Mouse (Mus musculus) liver, adult 2 months (tissue): ENCODE results near the gene Hmgcr. TPM values are rescaled to one million over a fixed set of nuclear protein-coding genes. Genes with fewer than 3 reads are reported as not detected.

Source experiments
- DNase-seq: peaks from one replicate; pipeline ENCODE4 v3.0.0-alpha.2; 2011; ENCODE audit warnings: low read depth, low spot score; ENCODE audit errors: extremely low read depth
- H3K27ac ChIP-seq: fragments of 200-500 bp; replicated peaks from 2 replicates; pipeline ENCODE4 v1.5.1; 2012; ENCODE audit warnings: low read depth, mild to moderate bottlenecking, control low read depth, inconsistent platforms, low read length; ENCODE audit not compliant: insufficient read depth
- H3K27me3 ChIP-seq: fragments of 200-500 bp; 2 replicates; pipeline ENCODE4 v1.6.1; 2012; ENCODE audit warnings: mild to moderate bottlenecking, moderate library complexity, low read length, inconsistent platforms; ENCODE audit not compliant: control insufficient read depth, insufficient read depth
- H3K36me3 ChIP-seq: fragments of 200-500 bp; 2 replicates; pipeline ENCODE4 v1.6.1; 2012; ENCODE audit warnings: low read length, inconsistent platforms; ENCODE audit not compliant: control insufficient read depth, insufficient read depth
- H3K4me1 ChIP-seq: fragments of 200-500 bp; 2 replicates; pipeline ENCODE4 v1.6.1; 2011; ENCODE audit warnings: low read length; ENCODE audit not compliant: control insufficient read depth, insufficient read depth
- H3K4me3 ChIP-seq: fragments of 200-500 bp; 2 replicates; pipeline ENCODE4 v1.5.1; 2011; ENCODE audit warnings: low read depth, mild to moderate bottlenecking, control low read depth, low read length, moderate library complexity; ENCODE audit not compliant: insufficient read depth
- H3K79me2 ChIP-seq: fragments of 200-500 bp; 2 replicates; pipeline ENCODE4 v1.6.1; 2012; ENCODE audit warnings: inconsistent platforms, mild to moderate bottlenecking, low read length, moderate library complexity; ENCODE audit not compliant: control insufficient read depth, insufficient read depth
- H3K9ac ChIP-seq: fragments of 200-500 bp; 2 replicates; pipeline ENCODE4 v1.6.1; 2012; ENCODE audit warnings: low read depth, mild to moderate bottlenecking, control low read depth, inconsistent platforms, low read length
- CTCF ChIP-seq: fragments of 200-500 bp; IDR thresholded peaks from 2 replicates; pipeline ENCODE4 v1.5.1; 2011; ENCODE audit warnings: low read depth, low read length, control low read depth
- POLR2A ChIP-seq: fragments of 200-500 bp; IDR thresholded peaks from 2 replicates; pipeline ENCODE4 v1.6.1; 2011; ENCODE audit warnings: low read length, control low read depth; ENCODE audit not compliant: insufficient read depth; ENCODE audit errors: extremely low read depth
- WGBS: fragments of 180-500 bp; shearing (Covaris S2); methylation state at CpG from one replicate; pipeline ENCODE4 v1.1.7; 2018; 5-methylcytosine and 5-hydroxymethylcytosine counted together
- polyA plus RNA-seq: library from polyadenylated mRNA; depleted of rRNA; stranded (reverse); fragments of >200 nt; gene quantifications from 2 replicates; pipeline ENCODE4 v1.2.3, GENCODE M21; 2012; rRNA removed
- total RNA-seq: library from RNA; depleted of rRNA; stranded (reverse); fragments of >200 nt; gene quantifications from 2 replicates; pipeline ENCODE4 v1.2.3, GENCODE M21; 2014; rRNA removed

Gene Hmgcr
- total RNA-seq, result 126 and 178 TPM in 2 replicates
- 21.4 and 23.5 TPM in 2 replicates for polyA plus RNA-seq

DNA sequence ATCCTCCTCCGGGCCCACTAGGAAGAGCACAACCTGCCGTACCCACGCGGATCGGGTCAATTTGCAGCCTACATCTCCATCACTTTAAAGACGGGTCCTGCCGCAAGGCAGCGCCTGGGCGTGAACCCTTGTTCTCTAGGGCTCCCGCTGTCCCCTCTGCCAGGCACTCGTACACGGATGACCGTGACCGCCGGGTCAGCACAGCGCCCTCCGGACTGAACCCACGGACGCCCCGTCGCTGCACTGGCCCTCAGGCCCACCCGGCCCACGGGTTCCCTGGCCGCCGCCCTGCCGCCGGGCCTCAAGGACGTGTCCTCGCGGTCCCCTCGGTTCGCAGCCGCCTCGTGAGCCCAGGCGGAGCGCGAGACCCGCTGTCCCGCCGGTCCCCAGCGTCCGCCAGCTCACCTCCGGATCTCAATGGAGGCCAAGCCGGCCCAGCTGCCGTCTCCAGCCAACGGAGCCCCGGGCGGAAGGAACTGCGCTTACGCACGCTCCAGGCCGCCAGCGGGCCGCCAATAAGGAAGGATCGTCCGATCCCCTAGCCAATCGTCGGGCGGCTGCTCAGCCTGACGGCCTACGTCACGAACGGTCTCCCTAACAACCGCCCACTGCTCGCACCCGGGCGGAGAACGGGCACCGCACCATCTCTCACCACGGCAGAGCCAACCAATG is at the start of gene Hmgcr:
Gene Hmgcr (minus strand): TSS at position 531 of the 672 bp plus-strand sequence.
- WGBS, result under 1% methylated on average over 70 of the region's 70 CpGs
- Histone ChIP-seq H3K9ac (peak within 1 kb of the TSS; percentile 99), H3K4me3 (peak within 1 kb of the TSS; percentile 74), H3K79me2 (peaks cover 16% of the 10 kb centered on the region; the same call in 1 of the 2 replicates), H3K4me1 (peaks cover 21% of the 10 kb centered on the region), H3K27me3 (no peaks in the 10 kb centered on the region), H3K27ac (peak within 1 kb of the TSS; percentile 95), H3K36me3 (peaks cover 14% of the 10 kb centered on the region)
- peak; percentile 90 for DNase-seq
- TF ChIP-seq POLR2A, result peak; percentile 97
- 0 out of 2 replicates have a peak, but pooled peaks have one; percentile 2 for TF ChIP-seq CTCF

DNA sequence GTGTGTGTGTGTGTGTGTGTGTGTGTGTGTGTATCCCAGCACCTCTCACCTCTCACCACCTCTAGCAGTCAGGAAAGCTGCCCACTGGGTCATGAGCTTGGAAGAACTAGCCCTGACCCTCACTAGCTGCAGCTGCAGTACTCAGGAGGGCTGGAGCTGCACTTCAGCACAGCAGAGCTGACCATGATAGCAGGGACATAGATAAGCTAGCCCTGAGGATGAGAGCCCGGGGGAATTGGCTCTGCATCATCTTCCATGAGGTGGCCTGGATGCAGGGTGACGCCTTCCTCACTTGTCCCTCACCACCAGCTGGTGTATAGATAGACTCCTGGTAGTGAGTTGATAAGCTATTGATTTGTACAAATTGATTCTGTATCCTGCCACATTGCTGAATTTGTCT is 49.3 kb upstream of the Hmgcr start:
- WGBS, result 75% methylated on average over 2 of the region's 2 CpGs
- Histone ChIP-seq H3K4me3 (no peak overlapping the region), H3K36me3 (no peaks in the 10 kb centered on the region), H3K79me2 (no peaks in the 10 kb centered on the region), H3K27me3 (no peaks in the 10 kb centered on the region), H3K27ac (no peak overlapping the region), H3K4me1 (peaks cover 4% of the 10 kb centered on the region), H3K9ac (no peak overlapping the region)
- DNase-seq, result no peak
- no peak for TF ChIP-seq CTCF
- TF ChIP-seq POLR2A, result no peak

DNA sequence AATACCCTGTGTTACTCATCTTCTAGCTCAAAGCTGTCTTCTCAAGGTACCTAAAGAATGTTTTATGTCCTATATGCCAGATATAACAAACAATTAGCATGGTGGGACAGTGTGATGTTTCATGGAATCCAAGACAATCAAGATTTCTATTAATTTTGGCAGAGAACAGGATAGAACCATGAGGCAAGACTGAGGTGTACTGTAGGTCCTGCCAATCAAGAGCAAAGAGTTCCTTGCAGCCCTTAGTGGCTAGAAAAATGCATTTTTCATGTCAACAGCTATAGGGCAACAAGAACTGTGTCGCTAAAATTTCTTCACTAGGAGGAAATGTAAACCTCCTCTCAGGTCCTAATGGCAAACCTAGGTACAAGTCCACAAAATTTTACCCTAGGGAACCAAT is 47.1 kb upstream of the Hmgcr start:
- Histone ChIP-seq H3K27ac (no peak overlapping the region), H3K36me3 (no peaks in the 10 kb centered on the region), H3K27me3 (no peaks in the 10 kb centered on the region), H3K4me1 (peaks cover 4% of the 10 kb centered on the region), H3K4me3 (no peak overlapping the region), H3K79me2 (no peaks in the 10 kb centered on the region), H3K9ac (no peak overlapping the region)
- no peak for DNase-seq
- WGBS, result 52% methylated on average over 1 of the region's 1 CpGs
- TF ChIP-seq POLR2A (no peak), CTCF (no peak)

DNA sequence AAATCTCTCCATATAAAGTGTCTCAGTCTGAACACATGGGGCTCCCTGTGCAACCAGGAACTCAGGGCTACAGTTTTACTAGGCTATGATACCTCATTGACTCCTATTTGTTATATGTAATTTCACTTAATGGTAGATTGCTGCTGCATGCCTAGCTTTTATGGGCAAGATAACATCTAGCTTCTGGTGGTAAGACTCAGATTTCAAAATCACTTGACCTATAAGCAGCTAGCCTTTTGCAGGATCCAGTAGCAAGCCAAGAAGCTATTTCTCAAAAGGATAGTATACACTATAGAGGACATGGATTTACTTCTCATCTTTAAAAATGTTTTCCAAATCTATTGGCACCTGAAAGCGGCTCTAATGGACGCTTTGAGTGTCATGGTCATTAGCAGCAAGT is 45.6 kb upstream of the Hmgcr start:
- no peaks in the 10 kb centered on the region for H3K27me3 ChIP-seq
- H3K36me3 ChIP-seq, result no peaks in the 10 kb centered on the region
- WGBS, result 96% methylated on average over 2 of the region's 2 CpGs
- peaks cover 4% of the 10 kb centered on the region for H3K4me1 ChIP-seq
- H3K79me2 ChIP-seq, result no peaks in the 10 kb centered on the region
- H3K27ac ChIP-seq, result no peak overlapping the region
- no peak overlapping the region for H3K4me3 ChIP-seq
- TF ChIP-seq CTCF (no peak), POLR2A (no peak)
- no peak for DNase-seq
- H3K9ac ChIP-seq, result no peak overlapping the region

DNA sequence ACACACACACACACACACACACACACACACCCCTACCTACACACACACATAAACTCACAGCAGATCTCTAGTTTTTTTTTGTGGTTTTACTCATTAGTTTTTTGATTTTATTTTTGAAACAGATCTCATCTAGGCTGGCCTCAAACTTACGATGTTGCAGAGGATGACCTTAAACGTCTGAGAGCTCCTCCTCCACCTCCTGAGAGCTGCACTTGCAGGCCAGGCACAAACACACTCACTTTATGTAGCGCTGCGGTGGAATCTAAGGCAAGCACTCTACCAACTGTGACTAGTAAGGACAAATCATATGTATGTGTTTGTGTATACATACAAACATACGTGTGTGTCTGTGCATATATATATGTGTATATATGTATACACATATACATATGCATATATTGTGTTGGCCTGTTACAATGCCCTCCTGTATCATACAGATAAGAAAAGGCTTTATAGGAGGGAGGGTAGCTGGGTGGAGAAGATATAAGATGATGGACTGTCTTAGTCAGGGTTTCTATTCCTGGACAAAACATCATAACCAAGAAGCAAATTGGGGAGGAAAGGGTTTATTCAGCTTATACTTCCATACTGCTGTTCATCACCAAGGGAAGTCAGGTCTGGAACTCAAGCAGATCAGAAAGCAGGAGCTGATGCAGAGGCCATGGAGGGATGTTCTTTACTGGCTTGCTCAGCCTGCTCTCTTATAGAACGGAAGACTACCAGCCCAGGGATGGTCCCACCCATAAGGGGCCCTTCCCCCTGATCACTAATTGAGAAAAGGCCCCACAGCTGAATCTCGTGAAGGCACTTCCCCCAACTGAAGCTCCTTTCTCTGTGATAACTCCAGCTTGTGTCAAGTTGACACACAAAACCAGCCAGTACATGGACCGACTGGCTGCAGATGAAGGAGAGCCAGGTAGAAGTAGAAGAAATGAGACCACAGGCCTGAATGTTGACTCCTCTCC is 38.8 kb upstream of the Hmgcr start:
- no peak overlapping the region for H3K4me3 ChIP-seq
- no peak overlapping the region for H3K27ac ChIP-seq
- no peak for DNase-seq
- no peak overlapping the region for H3K9ac ChIP-seq
- 83% methylated on average over 8 of the region's 8 CpGs for WGBS
- H3K4me1 ChIP-seq, result no peaks in the 10 kb centered on the region
- no peaks in the 10 kb centered on the region for H3K36me3 ChIP-seq
- no peaks in the 10 kb centered on the region for H3K27me3 ChIP-seq
- no peaks in the 10 kb centered on the region for H3K79me2 ChIP-seq
- TF ChIP-seq POLR2A (no peak), CTCF (no peak)
